Mouse (Mus musculus) liver, embryonic 14.5 days (tissue): ENCODE data around the gene Klhl36.

Experiments
- CTCF ChIP-seq: IDR thresholded peaks from 2 replicates; pipeline ENCODE4 v1.5.1; 2016; ENCODE audit warnings: antibody characterized with exemption, low read depth, control low read depth
- EP300 ChIP-seq: IDR thresholded peaks from 2 replicates; pipeline ENCODE4 v1.6.1; 2016; ENCODE audit warnings: antibody characterized with exemption, low read depth

- TF ChIP-seq CTCF, result no peak
- no peak for TF ChIP-seq EP300
Measured at GRCm38 (mm10) chr8:119838983-119839340, 23.1 kb upstream of the Klhl36 start.
